Mouse (Mus musculus): ENCODE results near the gene Tgif1. TPM values are rescaled to one million over a fixed set of nuclear protein-coding genes. Genes with fewer than 3 reads are reported as not detected.

The Tgif1 gene
- total and polyA plus RNA-seq, 3 experiments, result 30.3 to 56.3 (median 39.3) TPM

GRCm38 (mm10) chr17:70806600-70806999, 46.7 kb downstream of the Tgif1 start:
- peak; percentile 46 for DNase-seq

GRCm38 (mm10) chr17:70805866-70806265, 47.5 kb downstream of the Tgif1 start:
- DNase-seq, result no peak

GRCm38 (mm10) chr17:70802022-70802421, 51.3 kb downstream of the Tgif1 start:
- no peak for DNase-seq

GRCm38 (mm10) chr17:70799266-70799665, 54.1 kb downstream of the Tgif1 start:
- DNase-seq, result no peak

DNA sequence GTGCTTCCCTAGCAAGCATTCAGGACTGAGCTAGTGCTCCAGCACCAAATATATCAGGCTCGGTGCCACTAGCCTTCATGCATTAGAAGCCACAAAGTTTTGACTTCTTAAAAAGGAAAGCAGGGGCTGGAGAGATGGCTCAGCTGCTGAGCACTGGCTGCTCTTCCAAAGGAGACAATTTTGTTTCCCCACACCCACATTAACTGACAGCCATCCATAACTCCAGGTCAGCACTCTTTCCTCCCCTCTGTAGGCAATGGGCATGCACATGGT, 55.6 kb downstream of the Tgif1 start:
- DNase-seq, result no peak

GRCm38 (mm10) chr17:70796940-70797772, 56.2 kb downstream of the Tgif1 start:
- DNase-seq, result no peak

DNA sequence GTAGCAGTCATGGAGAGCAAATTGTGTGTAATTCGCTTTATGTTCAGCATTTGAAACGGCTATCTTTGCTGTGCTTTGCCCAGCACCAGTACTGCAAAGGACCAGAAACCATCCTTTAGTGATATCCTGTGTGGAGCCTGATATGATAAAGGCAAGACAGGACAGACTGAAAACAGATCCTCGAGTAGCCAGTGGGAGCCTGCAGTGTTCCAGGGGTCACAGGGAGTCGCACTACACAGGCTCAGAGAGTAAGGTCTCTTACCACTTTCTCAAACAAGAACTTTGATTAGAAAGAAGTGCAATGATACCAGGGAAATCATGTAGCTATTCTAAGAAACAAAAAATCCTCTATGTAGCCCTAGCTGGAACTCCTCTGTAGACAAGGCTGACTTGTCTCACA, 58.1 kb downstream of the Tgif1 start:
- DNase-seq, result no peak

- no peak for DNase-seq
Observed at GRCm38 (mm10) chr17:70794722-70795121, 58.6 kb downstream of the Tgif1 start.

DNA sequence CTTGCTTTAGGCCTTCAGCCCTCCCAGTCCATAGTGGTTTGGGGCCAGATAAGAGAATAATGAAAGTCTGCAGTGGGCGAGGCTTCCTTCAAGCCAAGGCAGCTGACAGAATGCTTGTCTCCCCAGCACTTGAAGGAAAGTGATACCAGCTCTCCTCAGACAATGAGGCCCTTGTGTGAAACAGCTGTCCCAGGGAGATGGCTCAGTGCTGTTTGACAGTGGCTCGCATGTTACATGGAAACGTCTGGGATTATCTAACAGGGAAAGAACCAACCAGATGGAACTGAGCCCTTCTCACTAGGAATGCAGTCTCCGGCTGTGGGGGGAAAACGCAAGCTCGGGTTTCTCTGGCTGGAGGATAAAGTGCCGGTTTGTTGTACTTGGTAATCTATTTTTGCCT, 59.1 kb downstream of the Tgif1 start:
- DNase-seq, result no peak

Small RNA genes within 50 kb of the gene (microRNA-seq; reads per million reads assigned to microRNA genes)
- 0 reads per million in 2 experiments for gene Mir1195

Other genes with a start within 250 kb of the Tgif1 start
- gene Myom1, start 149.1 kb upstream of the Tgif1 start, total RNA-seq (2021), result 1 to 10 TPM; 1.8 to 2.0 TPM
- gene Myom1, start 149.1 kb upstream of the Tgif1 start, polyA plus RNA-seq (2012; rRNA removed), result 0.32 and 0.89 TPM in 2 replicates
- gene Myl12a, start 149.3 kb upstream of the Tgif1 start, total RNA-seq (2021), result 100 to 1,000 TPM; 281 to 315 TPM
- 45.7 and 49.1 TPM in 2 replicates for gene Myl12a, start 149.3 kb upstream of the Tgif1 start, polyA plus RNA-seq (2012; rRNA removed)

Data from adrenal gland, adult 2 months (tissue).